Mouse (Mus musculus): ENCODE results near the gene Fam83f.

Fam83f gene

DNA sequence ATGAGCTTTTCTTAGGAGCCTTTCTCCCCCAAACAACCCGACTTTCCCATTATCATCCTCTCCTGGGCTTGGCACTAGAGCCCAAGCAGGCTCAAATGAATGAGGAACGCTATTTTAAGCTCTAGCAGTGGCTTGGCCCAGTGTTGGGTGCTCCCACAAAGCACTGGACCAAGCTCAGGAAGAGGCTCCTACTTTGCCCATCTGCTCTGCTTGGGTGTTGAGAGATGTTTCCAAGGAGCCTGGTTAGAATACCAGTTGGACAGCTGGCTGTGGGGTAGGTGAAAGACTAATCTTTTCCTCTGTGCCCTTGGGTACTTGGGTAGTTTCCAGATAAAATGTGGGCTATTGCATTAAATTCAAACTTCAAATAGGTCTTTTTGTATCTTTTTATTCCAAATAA, 1.2 kb downstream of the Fam83f start:
- DNase-seq: no peak

GRCm38 (mm10) chr15:80673337-80674095, 1.9 kb downstream of the Fam83f start:
- DNase-seq: no peak

GRCm38 (mm10) chr15:80674700-80675099, 3.1 kb downstream of the Fam83f start:
- DNase-seq: no peak

GRCm38 (mm10) chr15:80679515-80680215, 8.0 kb downstream of the Fam83f start:
- peak; percentile 54 for DNase-seq

GRCm38 (mm10) chr15:80680347-80681030, 8.8 kb downstream of the Fam83f start:
- no peak for DNase-seq

GRCm38 (mm10) chr15:80681466-80681881, 9.8 kb downstream of the Fam83f start:
- DNase-seq: no peak

DNA sequence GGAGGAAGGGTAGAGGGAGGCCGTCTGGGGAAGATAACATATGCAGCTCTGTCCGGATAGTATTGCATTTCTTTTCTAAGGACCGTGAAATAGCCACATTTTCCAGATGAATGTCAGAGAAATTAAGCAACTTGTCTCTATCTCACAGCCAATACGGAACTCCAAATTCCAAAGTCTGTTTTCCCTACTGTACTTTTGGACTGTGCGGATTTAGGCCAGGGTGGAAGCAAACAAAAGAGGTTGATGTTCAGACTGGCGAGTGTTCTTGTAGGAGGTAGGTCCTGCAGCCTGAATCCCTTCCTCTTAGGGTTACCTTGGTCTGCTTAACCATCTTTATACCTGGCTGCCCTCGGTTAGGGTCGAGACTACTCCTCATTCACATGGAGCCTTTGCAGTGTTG, 10.7 kb downstream of the Fam83f start:
- no peak for DNase-seq

DNA sequence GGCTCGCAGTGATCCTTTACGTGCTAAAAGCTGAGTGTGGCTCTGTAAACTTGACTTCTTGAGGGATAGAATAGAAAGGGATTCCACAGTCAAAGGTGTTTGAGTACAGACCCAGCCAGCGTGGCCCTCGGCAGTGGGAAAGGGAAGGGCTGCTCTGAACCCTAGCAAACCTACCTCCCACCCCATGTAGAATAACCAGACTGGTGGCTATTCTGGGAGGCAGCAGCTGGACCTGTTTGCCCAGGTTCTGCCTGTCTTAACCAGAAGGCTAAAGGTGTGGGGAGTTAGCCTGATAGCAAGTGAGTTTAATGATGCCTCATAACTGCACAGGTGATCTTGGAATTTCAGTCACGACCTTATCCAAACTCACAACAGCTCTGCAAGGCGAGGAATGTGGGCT, 11.5 kb downstream of the Fam83f start:
- no peak for DNase-seq

DNA sequence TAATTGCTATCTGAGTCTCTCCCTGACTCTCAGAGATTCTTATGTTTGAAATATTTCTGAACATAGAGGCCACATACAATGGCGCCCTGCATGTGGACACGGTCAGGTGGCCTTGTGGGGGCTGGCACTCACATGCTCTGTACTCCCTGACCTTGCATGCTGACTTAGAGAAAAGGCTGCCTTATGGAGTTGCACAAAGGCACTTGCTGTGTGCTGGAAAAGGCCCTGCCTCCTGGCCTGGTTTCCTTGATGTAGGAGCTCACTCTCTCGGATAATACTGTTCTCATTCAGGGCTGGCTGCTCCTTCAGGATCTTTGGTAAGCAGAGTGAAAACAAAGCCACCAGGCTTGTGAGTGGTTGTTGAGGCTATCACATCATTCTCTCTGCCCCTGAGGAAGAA, 12.3 kb downstream of the Fam83f start:
- DNase-seq: no peak

DNA sequence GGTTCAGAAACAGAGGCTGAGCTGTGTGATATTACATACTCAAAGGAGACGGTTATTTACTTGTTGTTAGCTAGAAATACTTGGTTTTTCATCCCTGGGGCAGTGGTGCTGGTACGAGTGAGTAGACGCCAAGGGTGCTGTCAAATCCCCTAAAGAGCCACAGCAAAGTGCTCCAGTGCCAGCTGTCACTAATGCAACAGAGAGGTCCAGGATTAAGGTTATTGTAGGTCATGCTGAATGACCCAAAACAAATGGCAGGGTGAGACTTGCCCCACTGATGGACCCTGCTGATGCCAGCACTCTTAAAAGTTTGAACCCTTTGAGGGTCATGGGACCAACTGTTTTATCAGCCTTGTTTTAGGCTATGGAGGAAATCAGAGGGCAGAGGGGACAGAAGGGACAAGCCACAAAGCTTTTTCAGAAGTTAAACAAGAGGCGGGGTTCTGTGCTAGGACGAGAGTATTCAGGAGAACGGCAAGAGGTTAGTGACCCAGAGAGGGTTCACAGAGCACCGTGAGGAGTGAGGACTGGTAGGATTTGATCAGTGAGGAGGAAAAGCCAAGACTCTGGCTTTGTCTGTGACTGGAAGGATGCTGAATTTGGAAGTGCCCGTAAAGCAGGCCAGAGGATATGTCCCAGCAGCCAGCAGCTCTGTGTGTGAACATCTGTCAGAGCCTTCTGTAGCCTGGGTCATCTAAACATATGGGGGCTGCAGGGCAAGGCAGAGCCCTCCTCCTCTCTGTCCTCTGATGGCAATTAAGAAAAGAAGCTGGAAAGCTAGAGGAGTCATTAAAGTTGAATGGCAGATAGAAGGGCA, 13.3 kb downstream of the Fam83f start:
- DNase-seq: no peak

- no peak for DNase-seq
Observed at GRCm38 (mm10) chr15:80685603-80685895, 13.9 kb downstream of the Fam83f start.

DNA sequence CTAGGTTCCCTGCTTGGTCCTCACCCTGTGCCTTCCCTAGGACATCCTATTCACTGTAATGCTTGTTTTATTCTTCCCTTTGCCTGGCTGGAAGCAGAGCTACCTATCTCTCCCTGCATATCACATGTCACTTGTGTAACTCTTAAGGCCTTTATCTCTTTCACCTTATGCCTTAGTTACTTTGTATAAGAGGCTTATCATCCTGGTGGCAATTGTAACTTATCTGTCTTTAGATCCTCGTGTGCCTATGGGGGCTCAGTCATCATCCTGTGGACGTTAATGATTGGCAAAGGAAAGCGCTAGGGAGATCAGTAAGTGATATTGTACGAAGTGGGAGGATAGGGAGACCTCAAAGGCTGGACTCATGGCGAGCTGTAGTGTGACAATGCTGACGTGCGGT, 16.9 kb downstream of the Fam83f start:
- no peak for DNase-seq

- DNase-seq: no peak
Observed at GRCm38 (mm10) chr15:80693492-80693891, 21.8 kb downstream of the Fam83f start.

DNA sequence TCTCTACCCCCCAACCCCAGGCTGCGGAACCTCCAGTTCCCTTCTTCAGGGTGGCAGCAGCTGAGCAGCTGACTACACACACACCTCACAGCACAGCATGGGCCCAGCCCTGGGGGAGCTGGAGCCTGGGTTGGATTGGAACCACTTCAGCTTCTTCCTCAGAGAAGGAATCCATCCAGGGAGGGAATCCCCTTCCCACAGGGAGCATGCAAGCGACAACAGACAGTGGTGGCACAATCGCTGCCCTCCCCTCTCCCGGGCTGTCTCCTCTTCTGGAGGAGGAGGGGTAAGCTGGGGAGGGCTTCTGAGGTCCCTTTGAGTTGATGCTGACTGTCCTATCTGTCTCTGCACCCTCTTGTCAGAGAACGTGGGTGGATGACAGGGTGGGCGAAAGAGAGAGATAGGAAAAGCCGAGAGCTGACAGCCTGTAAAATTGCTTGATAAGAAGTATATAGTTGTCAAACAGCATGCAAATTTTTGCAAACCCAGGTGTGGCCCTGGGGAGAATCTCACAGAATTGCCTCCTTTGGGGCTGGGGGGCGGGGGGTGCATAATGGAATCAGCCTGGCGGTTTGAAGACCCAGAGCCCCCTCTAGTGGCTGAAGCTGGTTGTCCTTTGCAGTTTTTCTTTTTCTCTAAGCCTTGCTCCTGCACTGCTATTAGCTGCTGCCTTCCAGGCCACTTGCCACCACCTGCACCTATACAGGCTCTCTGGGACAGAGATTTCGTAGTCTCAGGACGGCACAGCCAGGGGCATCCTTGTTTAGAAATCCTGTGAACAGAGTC, 22.7 kb downstream of the Fam83f start:
- peak; percentile 81 for DNase-seq

- no peak for DNase-seq
Observed at GRCm38 (mm10) chr15:80697564-80697963, 25.9 kb downstream of the Fam83f start.

DNA sequence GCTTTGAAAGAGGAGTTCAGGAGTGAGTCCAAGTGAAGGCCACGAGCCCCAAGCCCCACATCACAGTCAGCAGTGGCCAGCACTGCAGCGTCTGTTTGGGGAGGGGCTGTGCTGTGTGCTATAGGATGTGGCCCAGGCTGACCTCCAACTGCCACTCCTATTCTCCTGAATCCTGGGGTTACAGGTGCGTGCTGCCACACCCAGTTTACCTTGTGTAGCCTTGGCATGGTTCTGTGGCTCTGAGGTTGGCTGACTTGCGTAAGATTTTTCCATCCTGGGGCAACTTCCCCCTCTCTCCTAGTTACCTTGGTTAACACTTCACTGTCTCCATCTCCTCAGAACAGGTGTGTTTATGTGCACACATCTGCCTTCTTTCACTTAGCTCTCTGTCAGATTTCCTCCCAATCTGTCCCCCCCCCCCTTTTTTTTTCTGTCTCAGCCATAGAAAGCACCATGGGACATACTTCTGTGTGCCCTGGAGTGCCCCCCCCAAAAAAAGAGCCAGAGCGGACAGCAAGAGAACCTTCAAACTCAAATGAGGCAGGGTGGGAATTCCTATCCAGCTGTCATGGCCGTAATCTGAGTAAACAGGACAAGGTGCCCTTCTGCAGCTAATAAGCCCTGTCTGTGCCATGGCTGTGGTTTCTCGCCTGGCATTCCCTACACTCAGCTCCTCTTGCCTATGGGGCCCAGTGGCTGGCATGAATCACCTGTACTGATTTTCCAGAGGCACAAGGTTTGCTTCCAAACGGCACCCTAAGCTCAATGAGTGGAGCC, 30.0 kb downstream of the Fam83f start:
- no peak for DNase-seq

DNA sequence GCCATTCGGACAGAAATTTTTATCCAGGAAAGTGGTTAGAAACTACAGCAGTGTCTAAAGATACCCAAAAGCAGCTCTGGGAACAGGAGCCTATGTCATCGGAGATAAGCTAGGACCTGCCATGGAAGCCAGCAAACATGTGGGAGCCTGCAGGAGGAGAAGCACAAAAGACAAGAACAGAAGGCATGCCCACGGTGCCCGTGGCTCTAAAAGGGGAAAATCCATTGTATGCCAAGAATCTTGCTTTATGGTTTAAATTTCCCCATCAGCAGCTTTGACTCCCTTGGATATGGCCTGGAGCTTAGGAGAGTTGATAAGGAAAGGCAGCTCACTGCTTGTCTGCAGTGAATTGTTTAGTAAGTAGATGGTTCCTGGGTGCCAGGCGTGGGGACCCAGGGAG, 31.3 kb downstream of the Fam83f start:
- DNase-seq: no peak

DNA sequence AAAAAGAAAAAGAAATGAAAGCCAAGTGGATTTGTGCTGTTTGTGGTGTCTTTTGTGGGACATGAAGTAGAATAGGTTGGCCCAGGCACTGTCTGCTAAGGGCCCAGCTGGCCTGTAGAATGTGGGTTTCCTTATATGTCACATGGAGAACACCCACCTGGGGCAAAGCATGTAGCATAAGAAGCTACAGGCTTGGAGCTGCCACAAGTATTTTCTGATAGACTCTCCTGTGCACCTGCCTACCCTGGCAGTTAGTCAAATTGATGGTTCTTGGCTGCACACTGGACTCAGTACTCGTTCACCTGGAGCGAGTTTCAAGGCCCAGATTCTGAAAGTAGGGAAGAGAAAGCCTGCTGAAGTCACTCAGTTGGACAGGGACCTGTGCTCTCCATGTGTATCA, 31.8 kb downstream of the Fam83f start:
- DNase-seq: peak; percentile 54

- DNase-seq: peak; percentile 91
Observed at GRCm38 (mm10) chr15:80704267-80704666, 32.6 kb downstream of the Fam83f start.

DNA sequence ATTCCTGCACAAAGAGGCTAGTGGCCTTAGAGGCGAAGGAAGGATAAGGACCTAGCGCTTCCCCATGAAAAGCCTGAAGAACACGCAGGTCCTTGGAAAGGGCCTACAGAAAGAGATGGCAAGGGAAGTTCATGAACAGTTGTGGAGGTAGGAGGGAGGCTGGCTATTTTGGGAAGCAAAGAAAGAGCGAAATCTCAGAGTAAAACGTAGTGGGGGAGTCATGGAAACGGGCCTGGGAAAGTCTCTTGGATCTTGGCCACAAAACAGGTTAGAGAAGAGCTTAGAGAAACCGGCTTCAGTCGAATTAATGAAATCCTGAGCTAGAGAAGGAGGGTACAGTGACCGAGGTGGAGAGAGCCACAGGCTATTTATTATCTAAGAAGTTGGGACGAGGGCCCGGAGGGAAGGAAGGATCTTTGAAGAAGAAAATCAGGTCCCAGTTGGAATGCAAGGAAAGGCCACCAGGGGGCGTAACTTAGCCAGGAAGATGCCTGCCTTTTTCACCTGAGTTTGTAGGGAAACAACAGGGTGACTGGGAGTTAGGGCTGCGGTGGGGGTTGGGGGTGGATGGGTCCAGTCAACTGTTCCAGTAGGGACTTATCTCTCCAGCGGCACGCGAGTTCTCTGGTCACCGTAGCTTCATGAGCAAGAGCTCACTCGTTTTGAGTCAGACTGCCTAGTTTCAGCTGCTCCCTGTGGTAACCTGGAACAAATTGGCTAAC, 34.3 kb downstream of the Fam83f start:
- peak; percentile 92 for DNase-seq

- DNase-seq: no peak
Observed at GRCm38 (mm10) chr15:80706596-80706995, 34.9 kb downstream of the Fam83f start.
